Mouse (Mus musculus): ENCODE data around the gene Sult1a1. TPM values are rescaled to one million over a fixed set of nuclear protein-coding genes. Genes with fewer than 3 reads are reported as not detected.

The Sult1a1 gene
- polyA plus RNA-seq, 1 experiment from 2014 or later: 0.79 TPM

GRCm38 (mm10) chr7:126630824-126631518 lies 45.3 kb downstream of the Sult1a1 start, which contains the start of gene Nupr1:
TSS of gene Nupr1 (minus strand) at chr7:126630861.
- no peak for ATAC-seq (ENCODE audit: low FRiP score, low read depth)
- Histone ChIP-seq H3K9me3 (no peaks in the 10 kb centered on the region), H3K27me3 (replicated peaks) (0 out of 2 replicates have a peak, but pooled peaks cover 4% of the 10 kb centered on the region), H3K4me3 (no peak within 1 kb of the TSS), H3K36me3 (no peaks in the 10 kb centered on the region), H3K4me2 (replicated peaks) (no peak within 1 kb of the TSS), H3K9ac (no peak within 1 kb of the TSS), H3K4me1 (no peaks in the 10 kb centered on the region), H3K27ac (no peak within 1 kb of the TSS)
- WGBS: 95% methylated on average over 4 of the region's 4 CpGs

- Histone ChIP-seq H3K27me3 (replicated peaks) (0 out of 2 replicates have a peak, but pooled peaks cover 4% of the 10 kb centered on the region), H3K27ac (no peak overlapping the region), H3K4me1 (no peaks in the 10 kb centered on the region), H3K36me3 (no peaks in the 10 kb centered on the region), H3K9ac (no peak overlapping the region), H3K9me3 (no peaks in the 10 kb centered on the region), H3K4me2 (replicated peaks) (no peak overlapping the region), H3K4me3 (no peak overlapping the region)
- ATAC-seq (ENCODE audit: low FRiP score, low read depth): no peak
- WGBS: 20% methylated on average over 3 of the region's 3 CpGs
Measured at GRCm38 (mm10) chr7:126629915-126630314, 46.3 kb downstream of the Sult1a1 start.

GRCm38 (mm10) chr7:126628111-126628510 lies 48.1 kb downstream of the Sult1a1 start:
- WGBS: 70% methylated on average over 6 of the region's 6 CpGs
- no peaks in the 10 kb centered on the region for H3K9me3 ChIP-seq
- H3K4me1 ChIP-seq: 0 out of 2 replicates have a peak, but pooled peaks cover 1% of the 10 kb centered on the region
- no peak overlapping the region for H3K4me2 ChIP-seq (replicated peaks)
- H3K4me3 ChIP-seq: no peak overlapping the region
- no peak overlapping the region for H3K27ac ChIP-seq
- no peak for ATAC-seq (ENCODE audit: low FRiP score, low read depth)
- H3K9ac ChIP-seq: no peak overlapping the region
- no peaks in the 10 kb centered on the region for H3K27me3 ChIP-seq (replicated peaks)
- no peaks in the 10 kb centered on the region for H3K36me3 ChIP-seq

- H3K27me3 ChIP-seq (replicated peaks): no peaks in the 10 kb centered on the region
- H3K9me3 ChIP-seq: no peaks in the 10 kb centered on the region
- no peak overlapping the region for H3K4me3 ChIP-seq
- no peaks in the 10 kb centered on the region for H3K36me3 ChIP-seq
- H3K9ac ChIP-seq: no peak overlapping the region
- no peak for ATAC-seq (ENCODE audit: low FRiP score, low read depth)
- H3K27ac ChIP-seq: no peak overlapping the region
- 79% methylated on average over 3 of the region's 3 CpGs for WGBS
- 0 out of 2 replicates have a peak, but pooled peaks cover 4% of the 10 kb centered on the region for H3K4me1 ChIP-seq
- no peak overlapping the region for H3K4me2 ChIP-seq (replicated peaks)
Measured at GRCm38 (mm10) chr7:126625807-126626600, 50.2 kb downstream of the Sult1a1 start.

GRCm38 (mm10) chr7:126625369-126625768 lies 50.9 kb downstream of the Sult1a1 start:
- no peaks in the 10 kb centered on the region for H3K27me3 ChIP-seq (replicated peaks)
- H3K9ac ChIP-seq: no peak overlapping the region
- no peaks in the 10 kb centered on the region for H3K36me3 ChIP-seq
- no peak overlapping the region for H3K4me3 ChIP-seq
- WGBS: 51% methylated on average over 6 of the region's 6 CpGs
- H3K27ac ChIP-seq: no peak overlapping the region
- no peak for ATAC-seq (ENCODE audit: low FRiP score, low read depth)
- H3K4me1 ChIP-seq: 0 out of 2 replicates have a peak, but pooled peaks cover 4% of the 10 kb centered on the region
- no peaks in the 10 kb centered on the region for H3K9me3 ChIP-seq
- no peak overlapping the region for H3K4me2 ChIP-seq (replicated peaks)

GRCm38 (mm10) chr7:126624774-126625173 lies 51.5 kb downstream of the Sult1a1 start:
- H3K4me1 ChIP-seq: 0 out of 2 replicates have a peak, but pooled peaks cover 4% of the 10 kb centered on the region
- 77% methylated on average over 16 of the region's 16 CpGs for WGBS
- H3K36me3 ChIP-seq: no peaks in the 10 kb centered on the region
- H3K9me3 ChIP-seq: no peaks in the 10 kb centered on the region
- no peaks in the 10 kb centered on the region for H3K27me3 ChIP-seq (replicated peaks)
- H3K9ac ChIP-seq: no peak overlapping the region
- no peak overlapping the region for H3K27ac ChIP-seq
- no peak overlapping the region for H3K4me3 ChIP-seq
- no peak overlapping the region for H3K4me2 ChIP-seq (replicated peaks)
- ATAC-seq (ENCODE audit: low FRiP score, low read depth): no peak

GRCm38 (mm10) chr7:126623381-126623780 lies 52.9 kb downstream of the Sult1a1 start:
- no peak overlapping the region for H3K4me2 ChIP-seq (replicated peaks)
- WGBS: 89% methylated on average over 1 of the region's 1 CpGs
- no peaks in the 10 kb centered on the region for H3K9me3 ChIP-seq
- no peaks in the 10 kb centered on the region for H3K27me3 ChIP-seq (replicated peaks)
- 0 out of 2 replicates have a peak, but pooled peaks cover 4% of the 10 kb centered on the region for H3K4me1 ChIP-seq
- no peak overlapping the region for H3K4me3 ChIP-seq
- ATAC-seq (ENCODE audit: low FRiP score, low read depth): no peak
- H3K9ac ChIP-seq: no peak overlapping the region
- H3K27ac ChIP-seq: no peak overlapping the region
- H3K36me3 ChIP-seq: no peaks in the 10 kb centered on the region

Other genes with a start within 250 kb of the Sult1a1 start
- 26.8 TPM in 2 replicates for gene Rabep2, start 247.7 kb downstream of the Sult1a1 start, polyA plus RNA-seq (2016; fragmentation: Nextera tagmentation; extraction: Ambion mirVana)
- gene Atp2a1, start 213.3 kb downstream of the Sult1a1 start, polyA plus RNA-seq (2016; fragmentation: Nextera tagmentation; extraction: Ambion mirVana): 10.2 and 16.5 TPM in 2 replicates
- gene Sh2b1, start 201.0 kb downstream of the Sult1a1 start, polyA plus RNA-seq (2016; fragmentation: Nextera tagmentation; extraction: Ambion mirVana): 60.5 and 62.9 TPM in 2 replicates
- 121 and 136 TPM in 2 replicates for gene Tufm, start 189.1 kb downstream of the Sult1a1 start, polyA plus RNA-seq (2016; fragmentation: Nextera tagmentation; extraction: Ambion mirVana)
- gene Atxn2l, start 173.0 kb downstream of the Sult1a1 start, polyA plus RNA-seq (2016; fragmentation: Nextera tagmentation; extraction: Ambion mirVana): 74.7 and 81.0 TPM in 2 replicates
- gene Eif3c, start 110.0 kb downstream of the Sult1a1 start, polyA plus RNA-seq (2016; fragmentation: Nextera tagmentation; extraction: Ambion mirVana): 207 and 208 TPM in 2 replicates
- gene Apobr, start 91.5 kb downstream of the Sult1a1 start, polyA plus RNA-seq (2016; fragmentation: Nextera tagmentation; extraction: Ambion mirVana): 0.27 and 0.40 TPM in 2 replicates
- 26.1 and 28.2 TPM in 2 replicates for gene Cln3, start 90.6 kb downstream of the Sult1a1 start, polyA plus RNA-seq (2016; fragmentation: Nextera tagmentation; extraction: Ambion mirVana)
- not detected in 2 replicates for gene Il27, start 81.5 kb downstream of the Sult1a1 start, polyA plus RNA-seq (2016; fragmentation: Nextera tagmentation; extraction: Ambion mirVana)
- gene Nupr1, start 45.6 kb downstream of the Sult1a1 start, polyA plus RNA-seq (2016; fragmentation: Nextera tagmentation; extraction: Ambion mirVana): 2.9 and 4.5 TPM in 2 replicates
- gene Sgf29, start 27.1 kb downstream of the Sult1a1 start, polyA plus RNA-seq (2016; fragmentation: Nextera tagmentation; extraction: Ambion mirVana): 40.0 and 53.2 TPM in 2 replicates
- 160 and 164 TPM in 2 replicates for gene Bola2, start 19.0 kb upstream of the Sult1a1 start, polyA plus RNA-seq (2016; fragmentation: Nextera tagmentation; extraction: Ambion mirVana)
- 17.9 and 19.0 TPM in 2 replicates for gene Slx1b, start 19.4 kb upstream of the Sult1a1 start, polyA plus RNA-seq (2016; fragmentation: Nextera tagmentation; extraction: Ambion mirVana)
- 70.5 and 71.5 TPM in 2 replicates for gene Coro1a, start 31.4 kb upstream of the Sult1a1 start, polyA plus RNA-seq (2016; fragmentation: Nextera tagmentation; extraction: Ambion mirVana)
- gene Mapk3, start 83.2 kb upstream of the Sult1a1 start, polyA plus RNA-seq (2016; fragmentation: Nextera tagmentation; extraction: Ambion mirVana): 79.0 and 79.6 TPM in 2 replicates
- 1.3 and 2.0 TPM in 2 replicates for gene Gdpd3, start 89.9 kb upstream of the Sult1a1 start, polyA plus RNA-seq (2016; fragmentation: Nextera tagmentation; extraction: Ambion mirVana)
- 160 and 169 TPM in 2 replicates for gene Ypel3, start 100.5 kb upstream of the Sult1a1 start, polyA plus RNA-seq (2016; fragmentation: Nextera tagmentation; extraction: Ambion mirVana)
- gene Tbx6, start 105.1 kb upstream of the Sult1a1 start, polyA plus RNA-seq (2016; fragmentation: Nextera tagmentation; extraction: Ambion mirVana): 0.68 and 0.72 TPM in 2 replicates
- gene Ppp4c, start 116.1 kb upstream of the Sult1a1 start, polyA plus RNA-seq (2016; fragmentation: Nextera tagmentation; extraction: Ambion mirVana): 293 and 310 TPM in 2 replicates
- gene Fam57b, start 121.2 kb upstream of the Sult1a1 start, polyA plus RNA-seq (2016; fragmentation: Nextera tagmentation; extraction: Ambion mirVana): 21.4 and 25.8 TPM in 2 replicates
- gene 4930451I11Rik, start 155.2 kb upstream of the Sult1a1 start, polyA plus RNA-seq (2016; fragmentation: Nextera tagmentation; extraction: Ambion mirVana): not detected in 2 replicates
- 6.2 and 9.1 TPM in 2 replicates for gene Doc2a, start 171.0 kb upstream of the Sult1a1 start, polyA plus RNA-seq (2016; fragmentation: Nextera tagmentation; extraction: Ambion mirVana)
- 29.1 and 33.5 TPM in 2 replicates for gene Hirip3, start 185.5 kb upstream of the Sult1a1 start, polyA plus RNA-seq (2016; fragmentation: Nextera tagmentation; extraction: Ambion mirVana)
- 86.4 and 88.0 TPM in 2 replicates for gene Ino80e, start 185.9 kb upstream of the Sult1a1 start, polyA plus RNA-seq (2016; fragmentation: Nextera tagmentation; extraction: Ambion mirVana)
- 57.5 and 59.1 TPM in 2 replicates for gene Taok2, start 208.3 kb upstream of the Sult1a1 start, polyA plus RNA-seq (2016; fragmentation: Nextera tagmentation; extraction: Ambion mirVana)
- gene Tmem219, start 246.5 kb upstream of the Sult1a1 start, polyA plus RNA-seq (2016; fragmentation: Nextera tagmentation; extraction: Ambion mirVana): 21.7 and 22.0 TPM in 2 replicates